Mouse (Mus musculus) hematopoietic stem cell, adult 5-6 weeks (primary cell): Measurements from ENCODE around the gene Serpina10. TPM values are rescaled to one million over a fixed set of nuclear protein-coding genes. Genes with fewer than 3 reads are reported as not detected.
"Not testable (repeated sequence)": the region's sequence is repeated elsewhere in the genome, so short reads cannot be mapped to it uniquely, and the experiment has no call there.

Source experiments
- ATAC-seq, 2 experiments: fragments of 125-278 bp in 1 of 2; replicated peaks in 1 of 2; 2 replicates each; pipeline ENCODE4 v1.8.0; 2016 to 2017; ENCODE audit warnings: inconsistent platforms in 2 of 2, mild to moderate bottlenecking in 2 of 2, moderate number of reproducible peaks in 2 of 2, low read depth in 1 of 2, moderate TSS enrichment in 1 of 2; ENCODE audit not compliant: low FRiP score in 2 of 2, poor library complexity in 2 of 2, severe bottlenecking in 2 of 2, insufficient read depth in 1 of 2, low TSS enrichment in 1 of 2
- total RNA-seq: library from RNA; stranded (forward); fragments of 172-1452, 232-1000 nt; gene quantifications from 2 replicates; pipeline ENCODE4 v1.2.3, GENCODE M21; 2017

Gene Serpina10
- not detected in 2 replicates for total RNA-seq

- no peak for ATAC-seq
Observed at GRCm38 (mm10) chr12:103631203-103631612, at the start of gene Serpina10. Gene Serpina10 (minus strand): TSS chr12:103631444.

- not testable (repeated sequence) for ATAC-seq
Observed at GRCm38 (mm10) chr12:103679853-103680252, 48.6 kb upstream of the Serpina10 start.

GRCm38 (mm10) chr12:103676039-103676438 lies 44.8 kb upstream of the Serpina10 start, which contains the start of gene Serpina16:
Gene Serpina16 (minus strand): TSS chr12:103676139.
- ATAC-seq: no peak

- ATAC-seq: no peak
Observed at GRCm38 (mm10) chr12:103673179-103673578, 41.9 kb upstream of the Serpina10 start.

- ATAC-seq: no peak
Observed at GRCm38 (mm10) chr12:103671483-103671882, 40.2 kb upstream of the Serpina10 start.

GRCm38 (mm10) chr12:103670964-103671363 lies 39.7 kb upstream of the Serpina10 start:
- no peak for ATAC-seq

GRCm38 (mm10) chr12:103670344-103670743 lies 39.1 kb upstream of the Serpina10 start:
- ATAC-seq: no peak

- ATAC-seq: no peak
Observed at GRCm38 (mm10) chr12:103665286-103665685, 34.0 kb upstream of the Serpina10 start.

- not testable (repeated sequence) for ATAC-seq
Observed at GRCm38 (mm10) chr12:103662053-103662452, 30.8 kb upstream of the Serpina10 start.

GRCm38 (mm10) chr12:103660076-103660475 lies 28.8 kb upstream of the Serpina10 start:
- ATAC-seq: no peak

GRCm38 (mm10) chr12:103659171-103659570 lies 27.9 kb upstream of the Serpina10 start:
- ATAC-seq: no peak

- ATAC-seq: no peak
Observed at GRCm38 (mm10) chr12:103657991-103658390, 26.7 kb upstream of the Serpina10 start.

GRCm38 (mm10) chr12:103656848-103657626 lies 25.8 kb upstream of the Serpina10 start, which contains the start of gene Serpina6:
Gene Serpina6 (minus strand): TSS chr12:103657212.
- ATAC-seq: no peak

- ATAC-seq: no peak
Observed at GRCm38 (mm10) chr12:103655123-103656044, 24.1 kb upstream of the Serpina10 start.

GRCm38 (mm10) chr12:103653836-103654235 lies 22.6 kb upstream of the Serpina10 start:
- no peak for ATAC-seq

- no peak for ATAC-seq
Observed at GRCm38 (mm10) chr12:103646314-103646713, 15.1 kb upstream of the Serpina10 start.

- ATAC-seq: no peak
Observed at GRCm38 (mm10) chr12:103644601-103645000, 13.4 kb upstream of the Serpina10 start.

- no peak for ATAC-seq
Observed at GRCm38 (mm10) chr12:103643818-103644217, 12.6 kb upstream of the Serpina10 start.
